Mouse (Mus musculus): ENCODE data around the gene Slc15a1.
"Not testable (repeated sequence)": the region's sequence is repeated elsewhere in the genome, so short reads cannot be mapped to it uniquely, and the experiment has no call there.

The Slc15a1 gene

DNA sequence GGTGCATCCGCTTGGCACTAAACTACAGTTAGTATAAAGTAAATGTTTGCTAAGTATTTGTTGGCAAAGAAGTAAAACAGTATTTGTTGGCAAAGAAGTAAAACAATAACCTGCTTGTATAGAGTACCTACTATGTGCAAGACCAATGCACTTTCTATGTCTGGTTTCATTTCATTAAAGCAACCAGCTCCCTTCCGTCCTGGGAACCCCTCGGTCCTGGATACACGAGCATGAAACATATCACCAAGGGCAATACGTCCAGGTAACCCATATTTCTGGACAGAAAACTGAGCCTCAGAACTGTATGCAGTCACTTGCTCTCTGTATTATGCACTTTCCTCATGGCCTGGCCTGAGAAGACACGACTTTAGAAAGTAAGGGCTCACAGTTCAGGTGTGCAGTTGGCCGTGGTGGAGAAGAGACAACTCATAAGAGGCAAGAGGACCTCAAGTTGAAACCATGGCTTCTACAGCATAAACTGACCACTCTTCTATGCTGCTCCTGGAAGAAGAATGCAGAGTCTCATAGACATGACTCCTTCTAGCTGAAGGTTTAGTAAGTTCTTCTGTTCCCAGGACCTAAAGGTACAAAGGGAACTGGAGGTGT, 53.5 kb downstream of the Slc15a1 start:
- DNase-seq (ENCODE audit: low spot score in 2 of 2) = no peak

GRCm38 (mm10) chr14:121450504-121451423, 54.3 kb downstream of the Slc15a1 start:
- DNase-seq (ENCODE audit: low spot score in 2 of 2) = peak; percentile 59 to 72

- no peak for DNase-seq (ENCODE audit: low spot score in 2 of 2)
Measured at GRCm38 (mm10) chr14:121446951-121447350, 58.1 kb downstream of the Slc15a1 start.

- peak; percentile 20 to 23 for DNase-seq (ENCODE audit: low spot score in 2 of 2)
Measured at GRCm38 (mm10) chr14:121445194-121445593, 59.9 kb downstream of the Slc15a1 start.

DNA sequence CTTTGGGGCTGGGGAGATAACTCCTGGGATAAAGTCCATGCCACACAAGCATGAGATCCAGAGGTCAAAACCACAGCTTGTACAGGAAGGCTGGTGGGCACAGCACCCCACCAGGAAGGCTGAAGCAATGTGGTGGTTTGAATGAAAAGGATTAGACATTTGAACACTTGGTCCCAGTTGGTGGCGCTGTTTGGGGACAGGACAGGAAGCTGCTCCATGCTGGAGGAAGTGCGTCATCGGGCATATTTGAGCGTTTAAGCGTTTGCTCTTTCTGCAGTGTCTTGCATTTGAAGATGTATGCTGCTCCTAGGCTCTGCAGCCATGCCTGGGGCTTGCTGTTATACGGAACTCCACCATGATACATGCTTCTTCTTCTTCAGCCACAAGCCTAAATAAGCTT, 64.2 kb downstream of the Slc15a1 start:
- DNase-seq (ENCODE audit: low spot score in 2 of 2) = no peak

DNA sequence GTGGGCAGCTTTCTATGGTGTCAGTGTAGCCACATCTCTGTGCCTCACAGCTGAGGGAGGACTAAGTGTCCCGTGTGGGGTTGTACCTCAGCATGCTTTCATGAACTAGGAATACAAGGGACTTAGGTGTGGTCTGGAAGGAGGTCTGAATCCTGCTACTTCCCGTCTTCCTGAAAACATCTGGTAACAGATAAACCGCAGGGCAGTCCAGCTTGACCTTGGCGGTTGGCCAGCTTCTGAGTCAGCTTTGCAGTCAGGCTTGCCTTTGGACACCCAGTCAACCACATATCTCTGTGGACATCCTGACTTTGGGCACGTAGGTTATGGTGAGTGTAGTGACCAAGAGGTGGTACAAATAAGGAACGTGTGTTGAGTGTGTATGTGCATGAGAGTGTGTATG, 68.0 kb downstream of the Slc15a1 start:
- DNase-seq (ENCODE audit: low spot score in 2 of 2) = no peak

DNA sequence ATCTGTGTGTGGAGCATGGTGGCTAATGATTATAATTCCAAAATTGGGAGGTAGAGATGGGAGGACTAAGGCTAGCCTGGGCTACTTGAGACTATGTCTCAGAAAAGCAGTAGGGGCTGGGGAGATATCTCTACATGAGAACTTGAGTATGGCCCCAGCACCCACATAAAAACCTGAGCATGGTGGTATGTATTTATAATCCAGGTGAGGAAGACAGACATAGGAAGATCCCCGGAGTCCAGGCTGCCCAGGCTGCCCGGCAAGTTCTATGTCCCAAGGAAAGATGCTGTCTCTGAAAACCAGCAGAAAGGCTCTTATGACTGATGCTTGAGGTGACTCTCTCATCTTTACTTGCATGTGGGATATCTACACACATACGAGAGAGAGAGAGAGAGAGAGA, 68.6 kb downstream of the Slc15a1 start:
- DNase-seq (ENCODE audit: low spot score in 2 of 2) = no peak

- DNase-seq (ENCODE audit: low spot score in 2 of 2) = peak; percentile 15 to 29
Measured at GRCm38 (mm10) chr14:121435794-121436193, 69.3 kb downstream of the Slc15a1 start.

DNA sequence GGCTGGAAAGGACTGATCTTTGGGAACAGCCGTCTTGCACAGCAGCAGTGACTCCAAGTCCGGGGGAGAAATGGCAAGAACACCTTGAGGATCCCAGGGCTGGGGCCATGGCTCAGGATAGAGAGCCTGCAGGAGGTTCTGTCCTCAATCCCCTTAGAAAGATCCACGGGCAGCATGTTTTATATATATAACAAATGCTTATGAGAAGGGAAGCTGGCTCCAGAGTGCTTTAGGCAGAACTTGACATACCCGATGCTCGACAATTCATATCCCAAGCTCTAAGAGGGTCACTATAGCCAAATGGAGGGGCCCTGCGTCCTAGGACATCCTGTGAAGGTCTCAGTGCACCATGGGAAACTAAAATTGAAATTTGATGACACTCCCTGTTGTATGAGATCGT, 73.8 kb downstream of the Slc15a1 start:
- DNase-seq (ENCODE audit: low spot score in 2 of 2) = no peak

DNA sequence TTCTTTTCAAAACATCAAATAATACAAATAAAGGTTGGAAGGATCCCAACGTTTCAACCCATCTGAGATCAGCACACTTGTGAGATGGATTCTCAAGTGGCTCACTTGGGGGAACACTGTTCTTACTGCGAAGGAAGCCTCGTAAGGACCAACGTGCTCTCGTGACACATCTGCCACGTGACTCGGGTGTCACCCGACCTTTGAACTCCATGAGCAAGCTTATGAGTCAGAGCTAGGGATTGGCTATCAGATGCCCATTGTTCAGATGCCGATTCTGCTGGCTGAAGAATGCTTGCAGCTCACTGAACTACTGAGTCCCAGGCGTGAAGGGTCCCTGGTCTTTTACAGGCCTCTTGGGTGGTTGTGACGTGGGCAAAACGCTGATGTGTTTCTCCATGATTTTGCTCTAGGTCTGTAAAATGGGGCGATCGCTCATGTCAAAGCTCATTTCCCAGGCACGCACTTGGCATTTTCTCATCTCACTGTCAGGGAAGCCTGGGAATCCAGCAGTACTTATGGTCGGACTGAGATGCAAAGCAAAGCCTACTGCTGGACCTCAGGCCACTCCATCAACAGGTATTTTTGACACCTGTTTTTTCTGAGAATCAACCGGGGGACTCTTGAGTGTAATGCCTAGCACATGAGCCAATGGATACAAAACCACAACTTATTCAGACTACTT, 75.1 kb downstream of the Slc15a1 start:
- no peak for DNase-seq (ENCODE audit: low spot score in 2 of 2)

DNA sequence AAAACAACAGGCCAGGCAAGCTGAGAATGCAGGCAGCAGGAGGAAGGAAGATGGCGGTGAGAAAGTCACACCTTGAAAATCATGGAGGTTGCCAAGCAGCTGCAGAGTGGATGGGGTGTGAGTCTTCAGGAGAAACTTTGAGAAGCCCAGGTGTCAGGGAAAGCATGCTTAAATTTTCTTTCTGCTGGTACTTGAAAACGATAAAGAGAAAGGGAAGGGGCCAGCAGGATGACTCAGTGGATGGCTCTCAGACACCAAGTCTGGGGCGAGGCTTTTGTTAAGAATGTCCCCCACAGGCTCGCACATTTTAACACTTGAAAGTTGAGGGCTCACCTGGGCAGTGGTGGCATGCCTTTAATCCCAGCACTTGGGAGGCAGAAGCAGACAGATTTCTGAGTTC, 76.9 kb downstream of the Slc15a1 start:
- no peak for DNase-seq (ENCODE audit: low spot score in 2 of 2)

DNA sequence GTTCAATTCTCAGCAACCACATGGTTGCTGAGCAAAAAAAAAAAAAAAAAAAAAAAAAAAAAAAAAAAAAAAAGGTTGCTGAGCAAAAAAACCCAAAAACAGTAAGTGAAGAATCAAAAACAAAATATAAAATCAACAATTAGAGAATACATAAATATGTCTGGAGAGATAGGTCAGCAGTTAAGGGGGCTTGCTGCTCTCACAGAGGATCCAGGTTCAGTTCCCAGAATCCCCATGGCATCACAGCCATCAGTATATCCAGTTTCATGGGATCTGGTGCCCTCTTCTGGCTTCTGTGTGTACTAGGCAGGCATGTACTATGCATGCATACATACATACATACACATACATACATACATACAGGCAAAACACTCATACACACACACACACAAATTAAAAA, 78.3 kb downstream of the Slc15a1 start:
- DNase-seq (ENCODE audit: low spot score in 2 of 2) = no peak

- no peak for DNase-seq (ENCODE audit: low spot score in 2 of 2)
Measured at GRCm38 (mm10) chr14:121425004-121425793, 79.9 kb downstream of the Slc15a1 start.

DNA sequence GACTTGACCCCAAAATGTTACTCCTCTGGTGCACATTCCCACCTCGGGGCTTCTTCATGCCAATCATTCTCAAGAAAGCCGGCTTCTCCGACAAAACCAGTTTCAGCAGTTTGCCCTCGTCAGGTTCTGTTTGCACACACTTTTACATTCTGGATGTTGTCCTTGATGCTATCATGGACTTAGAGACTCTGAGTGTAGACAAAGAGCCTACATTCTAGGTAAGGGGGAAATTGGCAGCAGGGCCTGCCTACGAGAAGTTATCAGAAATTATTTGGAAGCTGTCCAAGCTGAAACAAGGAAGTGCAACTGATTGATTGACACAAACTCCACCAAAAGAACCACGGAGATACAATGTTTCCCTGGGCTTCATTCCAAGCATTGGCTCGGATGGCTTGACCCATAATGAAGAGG, 81.7 kb downstream of the Slc15a1 start:
- DNase-seq (ENCODE audit: low spot score in 2 of 2) = no peak

DNA sequence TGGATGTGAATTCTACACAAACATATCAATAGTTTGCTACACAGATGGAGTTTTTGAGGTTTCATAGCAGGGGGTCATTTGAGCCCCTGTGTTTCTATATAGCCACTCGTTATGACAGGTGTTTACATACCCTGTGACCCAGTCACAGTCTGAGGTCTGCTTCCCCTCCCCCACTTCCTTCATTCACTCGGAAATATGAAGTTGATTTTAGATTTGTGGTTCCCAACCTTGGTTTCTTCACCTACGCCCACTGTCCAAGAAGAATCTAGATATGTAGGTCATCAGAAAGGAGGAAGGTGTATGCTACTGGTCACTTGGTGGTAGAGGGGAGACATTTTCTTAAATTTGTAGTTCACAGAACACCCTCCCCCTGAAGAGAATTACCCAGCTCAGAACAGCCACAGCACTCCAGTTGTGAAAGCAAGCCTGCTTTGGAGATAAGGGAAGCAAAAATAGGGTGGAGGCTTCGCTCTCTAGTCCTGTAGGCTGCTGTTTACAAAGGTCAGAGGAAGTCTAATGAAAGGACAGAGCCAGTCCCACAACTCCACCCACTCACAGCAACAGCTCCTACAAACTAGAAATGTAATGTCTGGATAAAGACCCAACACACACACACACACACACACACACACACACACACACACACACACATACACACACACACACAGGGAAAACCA, 82.2 kb downstream of the Slc15a1 start:
- no peak for DNase-seq (ENCODE audit: low spot score in 2 of 2)

DNA sequence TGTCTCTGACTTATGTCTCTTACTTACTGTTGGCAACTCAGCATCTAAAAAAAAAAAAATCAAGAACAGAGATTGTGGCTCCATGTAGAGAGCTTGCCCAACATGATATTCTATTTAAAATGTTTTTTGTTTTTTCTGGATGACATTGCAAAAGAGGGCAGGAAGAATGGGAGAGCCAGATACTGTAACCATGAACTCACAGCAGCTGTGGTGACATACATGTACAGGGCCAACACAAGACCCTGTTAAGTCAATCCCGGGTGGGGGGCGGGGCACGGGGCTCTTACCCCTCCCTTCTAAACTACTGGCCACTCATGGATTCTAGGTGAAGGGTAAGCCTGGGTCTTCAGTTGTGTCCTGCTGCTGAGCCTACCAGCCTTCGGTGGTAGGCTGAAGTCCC, 83.1 kb downstream of the Slc15a1 start:
- DNase-seq (ENCODE audit: low spot score in 2 of 2) = no peak

DNA sequence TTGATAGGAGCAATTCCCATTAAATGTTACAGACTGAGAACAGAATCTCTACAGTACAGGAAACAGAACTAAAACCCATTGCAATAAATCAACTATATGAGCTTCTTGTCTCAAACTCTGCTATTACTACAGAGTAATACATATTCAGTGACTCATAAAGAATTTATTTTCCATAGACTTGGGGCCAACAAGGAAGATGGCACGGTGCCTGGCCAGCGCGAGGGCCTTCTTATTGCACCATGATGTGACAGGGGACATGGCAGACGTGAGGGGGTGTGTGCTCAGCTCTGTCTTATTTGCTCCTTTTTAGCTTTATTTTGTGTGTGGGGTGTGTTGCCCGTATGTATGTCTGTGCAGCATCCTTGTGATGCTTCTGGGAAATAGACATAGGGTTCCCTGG, 87.5 kb downstream of the Slc15a1 start:
- no peak for DNase-seq (ENCODE audit: low spot score in 2 of 2)

DNA sequence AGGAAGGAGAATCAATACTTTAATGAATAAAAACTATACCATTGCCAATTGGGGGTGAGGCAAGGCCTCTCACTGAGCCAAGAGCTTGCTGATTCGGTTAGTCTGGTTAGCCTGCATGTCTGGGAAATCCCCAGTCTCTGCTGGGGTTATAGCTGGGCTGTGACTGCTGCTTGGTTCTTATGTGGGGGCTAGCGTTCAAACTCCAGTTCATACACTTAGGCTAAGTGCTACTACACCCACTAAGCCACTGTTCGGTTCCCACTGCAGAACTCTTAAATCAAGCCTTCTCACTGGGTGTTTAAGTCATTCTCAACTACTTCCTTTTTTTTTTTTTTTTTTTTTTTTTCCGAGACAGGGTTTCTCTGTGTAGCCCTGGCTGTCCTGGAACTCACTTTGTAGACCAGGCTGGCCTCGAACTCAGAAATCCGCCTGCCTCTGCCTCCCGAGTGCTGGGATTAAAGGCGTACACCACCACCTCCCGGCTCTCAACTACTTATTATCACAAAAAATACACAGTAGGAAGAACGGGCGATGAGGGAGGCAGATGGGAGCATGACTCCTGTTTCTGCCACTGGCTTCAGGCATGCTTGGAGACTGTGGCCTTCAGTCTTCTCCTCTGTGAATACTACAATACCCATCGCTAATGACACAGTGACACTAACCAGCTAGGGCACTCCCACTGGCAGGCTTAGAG, 88.3 kb downstream of the Slc15a1 start:
- no peak for DNase-seq (ENCODE audit: low spot score in 2 of 2)

- no peak for DNase-seq (ENCODE audit: low spot score in 2 of 2)
Measured at GRCm38 (mm10) chr14:121414635-121415241, 90.3 kb downstream of the Slc15a1 start.

DNA sequence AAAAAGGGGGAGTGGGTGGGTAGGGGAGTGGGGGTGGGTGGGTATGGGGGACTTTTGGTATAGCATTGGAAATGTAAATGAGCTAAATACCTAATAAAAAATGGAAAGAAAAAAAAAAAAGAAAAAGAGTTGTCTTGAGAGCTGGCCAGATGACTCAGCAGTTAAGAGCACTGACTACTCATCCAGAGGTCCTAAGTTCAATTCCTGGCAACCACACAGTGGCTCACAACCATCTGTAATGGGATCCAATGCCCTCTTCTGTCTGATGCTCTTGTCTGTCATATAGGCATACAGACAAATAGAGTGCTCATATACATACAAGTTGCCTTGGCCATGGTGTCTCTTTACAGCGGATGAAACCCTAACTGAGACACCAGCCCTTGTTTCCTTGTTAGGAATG, 91.3 kb downstream of the Slc15a1 start:
- not testable (repeated sequence) for DNase-seq (ENCODE audit: low spot score in 2 of 2)

Data from right cerebral cortex, adult 2 months (tissue).